Mouse (Mus musculus): Measurements from ENCODE around the gene Tbc1d2b. TPM values are rescaled to one million over a fixed set of nuclear protein-coding genes. Genes with fewer than 3 reads are reported as not detected.

Gene Tbc1d2b
- polyA plus RNA-seq, 2 experiments from 2014 or later: 10.2 to 11.4 TPM

DNA sequence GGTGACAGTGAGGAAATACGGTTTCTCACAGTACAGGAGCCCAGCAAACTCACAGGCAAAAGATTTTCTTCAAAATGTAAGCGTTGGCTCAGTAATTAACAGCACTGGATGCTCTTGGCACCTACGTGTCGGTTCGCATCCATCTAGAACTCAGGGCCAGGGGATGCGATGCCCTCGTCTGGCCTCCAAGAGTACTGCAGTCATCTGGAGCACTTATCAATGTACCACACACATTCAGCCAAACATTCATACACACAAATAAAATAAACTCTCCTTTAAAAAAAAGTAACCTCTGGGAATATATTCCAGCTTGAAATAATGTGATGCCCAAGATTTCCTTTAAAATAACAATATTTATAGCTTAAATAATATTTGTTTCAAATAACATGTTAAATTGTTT, 29.0 kb downstream of the Tbc1d2b start:
- no peak for ATAC-seq

DNA sequence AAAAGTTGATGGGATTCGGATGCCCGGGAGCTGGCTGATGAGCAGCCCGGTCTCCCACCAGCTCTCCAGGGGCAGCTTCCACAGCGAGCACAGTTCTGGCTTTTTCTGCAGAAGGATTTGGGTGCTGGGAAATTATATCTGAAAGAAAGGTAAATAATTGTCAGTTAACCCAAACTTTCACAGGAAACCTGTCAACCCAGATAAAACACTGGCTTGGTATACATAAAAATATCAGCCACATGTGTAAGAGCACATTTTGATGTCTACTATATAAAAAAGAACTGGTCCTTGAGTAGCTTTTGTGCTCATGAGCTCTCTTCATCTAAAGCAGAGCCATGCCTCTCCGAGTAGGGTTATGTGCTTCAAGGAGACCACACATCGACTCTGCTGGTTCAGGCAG, 29.6 kb downstream of the Tbc1d2b start:
- ATAC-seq: no peak

DNA sequence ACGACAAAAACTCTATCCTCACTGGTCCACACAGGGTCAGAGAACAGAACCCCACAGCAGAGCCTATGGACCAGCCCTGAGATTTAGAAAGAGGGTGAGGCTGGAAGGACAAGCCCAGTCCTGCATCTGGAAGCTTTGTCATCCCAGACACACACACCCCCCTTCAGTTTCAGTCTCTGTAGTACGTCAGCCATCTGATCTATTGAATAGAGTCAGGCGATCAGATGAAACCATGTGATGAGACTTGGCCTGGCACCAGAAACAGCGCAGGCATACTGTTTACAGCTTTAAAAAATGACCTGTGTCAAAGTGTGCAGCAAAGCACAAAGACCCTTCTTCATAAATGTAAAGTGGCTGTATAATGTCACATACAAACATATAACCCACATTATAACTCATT, 30.0 kb downstream of the Tbc1d2b start:
- ATAC-seq: no peak

DNA sequence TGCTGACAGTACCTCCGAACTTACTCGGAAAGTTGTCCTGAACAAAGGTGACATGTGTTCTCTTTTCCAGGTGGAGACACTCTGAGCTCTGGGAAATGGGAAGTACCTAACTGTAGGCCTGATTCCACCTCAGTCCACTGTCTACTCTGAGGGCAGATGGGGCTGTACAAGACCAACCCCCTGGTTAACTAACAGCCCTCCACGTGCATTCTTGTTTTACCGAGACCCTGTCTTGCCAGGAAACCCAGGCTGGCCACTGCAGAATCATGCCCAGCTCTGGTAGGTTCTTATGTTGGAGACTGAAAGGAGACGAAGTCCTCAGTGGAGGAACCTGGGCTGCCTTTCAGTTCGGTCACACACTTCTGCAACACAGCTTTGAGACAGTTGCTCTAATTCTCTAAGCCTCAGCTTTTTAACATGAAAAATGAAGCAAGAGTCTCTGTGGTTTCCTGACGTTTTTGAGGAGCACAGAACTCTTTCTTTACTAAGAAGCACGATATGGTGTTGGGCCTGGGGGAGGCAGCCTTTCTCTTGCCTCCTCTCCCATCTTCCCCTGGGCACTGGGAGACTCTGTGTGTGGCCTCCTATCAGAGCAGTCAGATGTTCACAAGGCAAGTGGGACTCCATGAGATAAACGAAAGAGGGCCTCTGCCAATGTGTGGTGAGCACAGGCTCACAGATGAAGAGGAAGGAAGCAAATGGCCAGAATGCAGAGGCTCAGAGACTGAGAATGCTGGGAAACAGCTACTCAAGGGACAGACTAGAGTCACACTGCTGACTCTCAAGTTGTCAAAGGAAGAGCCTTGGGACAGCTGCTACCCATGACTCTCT, 33.2 kb downstream of the Tbc1d2b start:
- ATAC-seq: no peak

DNA sequence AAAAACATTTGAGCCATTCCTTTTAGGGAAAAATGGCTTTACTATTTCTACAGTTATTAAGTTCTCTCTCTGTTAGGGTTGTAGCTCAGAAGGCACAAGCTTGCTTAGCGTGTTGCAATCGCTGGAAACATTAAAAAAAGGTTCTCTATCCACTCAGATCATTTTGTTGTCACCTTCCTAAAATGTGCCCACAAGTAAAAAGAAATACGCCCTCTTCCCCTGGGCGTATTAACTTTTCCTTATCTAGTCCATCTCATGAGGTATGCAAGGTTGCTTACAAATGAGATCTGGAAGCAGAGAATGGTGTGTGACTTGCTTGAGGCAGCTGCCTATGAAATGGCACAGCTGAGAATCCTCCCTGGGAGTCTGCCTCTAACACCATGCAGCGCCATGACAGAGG, 33.8 kb downstream of the Tbc1d2b start:
- no peak for ATAC-seq

DNA sequence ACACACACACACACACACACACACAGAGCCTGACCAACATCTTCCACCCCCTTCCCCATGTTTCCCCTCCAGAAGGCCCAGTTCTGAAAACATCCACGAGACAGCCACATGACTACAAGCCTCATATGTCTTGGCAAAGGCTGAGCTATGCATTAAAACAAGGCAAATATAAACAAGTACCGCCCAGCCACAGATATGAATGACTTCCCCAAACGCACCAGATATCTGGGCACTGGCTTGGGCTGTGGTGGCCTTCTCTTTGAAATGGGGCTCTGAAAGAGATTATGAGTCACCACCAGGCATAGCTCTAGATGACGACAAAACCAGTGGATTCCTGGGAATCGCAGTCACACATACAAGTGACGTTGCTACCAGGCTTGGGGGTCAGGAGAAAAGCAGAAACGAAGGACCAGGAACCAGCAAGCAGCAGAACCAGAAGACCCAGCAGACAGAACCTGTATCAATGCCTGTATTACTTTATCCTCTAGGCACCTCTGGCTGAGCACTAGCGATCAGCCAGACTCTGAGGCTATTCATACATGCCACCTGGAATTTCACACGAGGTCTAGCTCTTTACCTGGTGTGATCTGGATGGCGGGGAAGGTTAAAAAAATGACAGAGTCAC, 35.2 kb downstream of the Tbc1d2b start:
- no peak for ATAC-seq

DNA sequence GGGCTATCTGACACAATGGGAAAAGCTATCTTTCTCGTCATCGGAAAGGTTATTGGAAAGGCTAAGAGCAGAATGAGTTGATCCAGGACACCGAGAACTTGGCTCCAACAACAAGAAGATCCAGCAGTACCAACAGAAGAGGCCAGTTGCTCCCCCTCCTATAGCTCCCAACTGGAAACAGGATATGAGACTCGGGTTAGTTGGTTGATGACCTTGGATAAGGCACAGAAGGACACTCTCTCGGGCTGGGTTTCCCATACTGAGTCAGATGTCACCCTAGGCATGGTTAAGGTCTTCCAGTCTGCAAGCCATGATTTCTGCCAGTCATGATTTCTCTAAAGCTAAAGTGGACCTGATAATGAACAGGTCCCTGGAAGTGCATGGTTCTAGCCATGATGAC, 35.8 kb downstream of the Tbc1d2b start:
- ATAC-seq: no peak

DNA sequence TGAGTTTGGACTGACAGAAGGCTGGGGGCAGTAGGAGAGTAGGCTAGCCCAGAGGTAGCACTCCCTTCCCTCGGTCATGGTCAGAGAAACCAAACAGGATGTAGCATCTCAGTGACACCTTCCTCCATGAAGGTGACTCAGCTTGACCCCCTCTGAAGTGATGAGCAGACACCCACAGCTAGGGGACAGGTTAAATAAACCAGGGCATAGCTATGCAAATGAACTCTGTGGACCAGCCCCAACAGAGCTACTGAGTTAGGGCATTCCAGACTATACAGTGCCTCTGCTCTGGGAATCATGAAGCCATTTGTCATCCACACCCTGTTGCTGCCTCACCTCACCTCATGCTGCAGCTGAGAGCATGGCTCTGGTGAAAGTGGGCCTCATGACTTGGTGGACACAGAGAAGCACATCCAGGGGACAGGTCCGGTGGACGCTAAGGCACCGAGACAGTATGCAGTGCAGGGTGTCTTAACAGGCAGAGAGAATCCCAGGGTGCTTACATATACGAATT, 36.6 kb downstream of the Tbc1d2b start:
- ATAC-seq: peak; percentile 21

DNA sequence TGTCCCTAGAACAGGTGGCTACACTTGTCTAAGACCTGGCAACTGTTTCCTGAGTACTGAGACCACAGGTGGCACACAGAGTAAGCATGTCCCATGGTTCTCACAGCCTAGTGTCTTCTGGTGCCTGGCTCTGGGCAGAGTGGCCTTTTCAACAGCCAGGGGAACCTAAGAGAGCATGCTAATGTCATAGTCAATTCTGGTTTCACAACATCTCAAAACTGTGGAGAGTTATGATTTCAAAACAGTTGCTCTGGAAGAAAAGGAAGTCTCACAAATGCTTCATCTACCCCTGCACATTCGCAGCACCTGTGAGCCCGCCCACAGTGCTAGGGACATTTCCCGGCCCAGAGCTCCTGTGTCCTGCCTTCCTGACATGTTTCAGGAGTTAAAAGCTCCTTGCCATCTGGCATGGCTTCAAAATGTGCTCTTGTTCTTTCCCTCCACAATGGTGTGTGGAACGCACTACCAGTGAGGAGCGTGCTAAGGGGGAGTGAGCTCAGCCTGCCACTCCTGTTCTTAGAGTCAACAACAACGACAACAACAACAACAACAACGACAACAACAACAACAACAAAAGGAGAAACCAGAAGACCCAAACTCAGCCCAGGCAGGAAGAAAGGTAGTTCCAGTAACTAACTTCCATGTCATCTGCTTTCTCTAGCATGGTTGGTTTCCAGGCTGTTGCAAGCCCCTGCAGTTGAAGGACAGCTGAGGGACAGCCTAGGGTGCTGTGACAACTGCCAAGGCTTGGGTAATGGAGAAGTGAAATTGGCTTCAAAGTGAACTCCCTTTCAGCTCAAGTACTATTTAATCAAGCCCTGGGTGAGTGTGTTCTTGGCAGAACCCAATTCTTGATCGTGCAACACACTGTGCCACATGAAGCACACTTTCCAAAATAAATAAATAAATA, 37.6 kb downstream of the Tbc1d2b start:
- ATAC-seq: no peak

DNA sequence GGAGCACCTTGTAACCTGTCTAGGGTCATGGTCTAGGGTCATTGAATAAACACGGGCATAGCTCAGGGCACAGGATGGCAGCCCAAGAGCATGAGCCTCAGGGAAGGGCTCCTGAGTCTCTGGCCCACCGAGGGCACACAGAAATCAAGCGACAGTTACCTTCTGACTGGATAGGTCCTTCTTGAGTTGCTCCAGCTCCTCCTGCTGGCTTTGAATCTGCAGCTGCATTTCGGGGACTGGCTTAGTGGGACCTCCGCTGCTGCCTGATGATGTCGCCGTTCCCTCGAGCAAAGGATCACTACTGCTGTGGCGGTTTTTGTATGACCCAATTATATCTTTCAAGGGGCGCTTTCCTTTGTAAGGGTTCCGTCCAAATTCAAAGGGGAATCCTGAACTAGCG, 43.4 kb downstream of the Tbc1d2b start:
- no peak for ATAC-seq

DNA sequence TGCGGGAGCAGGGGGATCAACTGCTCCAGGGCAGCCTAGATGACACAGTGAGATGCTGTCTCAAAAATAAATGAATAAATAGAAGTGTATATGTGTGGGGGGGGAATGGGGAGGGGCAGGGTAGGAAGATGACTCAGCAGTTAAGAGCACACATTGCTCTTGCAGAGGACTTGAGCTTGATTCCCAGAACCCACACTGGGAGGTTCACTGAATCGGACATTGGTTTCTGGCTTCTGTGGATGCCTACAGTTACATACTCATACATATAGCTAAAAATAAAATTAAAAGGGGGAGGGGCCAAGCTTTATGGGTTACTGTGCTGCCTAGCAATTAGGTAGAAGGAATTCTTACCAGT, 43.9 kb downstream of the Tbc1d2b start:
- ATAC-seq: no peak

DNA sequence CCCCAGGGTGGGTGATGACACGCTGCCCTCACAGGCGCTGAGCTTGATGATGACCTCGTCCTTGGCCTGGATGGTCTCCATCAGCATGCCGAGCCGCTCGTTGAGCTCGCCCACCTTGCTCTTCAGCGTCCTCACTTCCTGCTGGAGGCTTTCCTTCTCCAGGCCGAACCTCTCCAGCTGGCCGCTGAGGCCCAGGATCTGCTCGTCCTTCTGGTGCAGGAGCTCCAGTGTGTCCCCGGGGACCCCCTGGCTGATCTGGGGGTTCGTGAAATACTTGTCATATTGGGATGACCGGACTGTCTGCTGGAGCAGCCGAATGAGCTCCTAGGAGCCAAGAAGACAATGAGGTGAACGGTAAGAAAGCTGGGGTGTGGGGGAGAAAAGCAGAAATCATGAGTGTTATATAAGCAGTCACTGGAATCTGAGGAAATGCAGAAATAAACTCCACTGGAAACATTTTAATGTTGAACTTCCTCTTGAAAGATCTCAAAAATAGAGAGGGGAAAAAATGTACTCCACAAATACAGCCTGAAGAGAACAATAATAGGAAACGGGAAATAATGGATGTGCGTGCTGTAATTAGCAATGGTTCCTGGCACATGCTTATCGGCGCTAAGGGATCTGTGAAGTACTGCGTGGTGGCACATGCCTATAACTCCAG, 44.4 kb downstream of the Tbc1d2b start:
- no peak for ATAC-seq

DNA sequence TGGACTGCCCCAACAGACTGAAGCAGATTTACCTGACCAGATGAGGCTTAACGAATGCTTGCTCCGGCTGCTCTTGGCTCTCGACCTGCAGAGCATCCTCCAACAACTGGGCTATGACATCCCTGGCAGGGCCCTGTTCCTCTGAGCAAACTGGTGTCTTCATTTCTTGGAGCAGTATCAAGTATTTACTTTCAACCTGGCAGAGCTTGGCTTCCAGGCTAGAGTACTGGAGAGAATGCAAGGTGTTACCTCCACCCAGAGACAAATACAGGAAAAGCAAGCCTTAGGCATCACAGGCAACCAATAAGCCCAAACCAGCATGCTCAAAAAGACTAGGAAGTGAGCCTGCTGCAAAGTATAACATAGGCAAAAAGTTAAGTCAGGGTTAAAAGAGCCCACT, 48.3 kb downstream of the Tbc1d2b start:
- no peak for ATAC-seq

DNA sequence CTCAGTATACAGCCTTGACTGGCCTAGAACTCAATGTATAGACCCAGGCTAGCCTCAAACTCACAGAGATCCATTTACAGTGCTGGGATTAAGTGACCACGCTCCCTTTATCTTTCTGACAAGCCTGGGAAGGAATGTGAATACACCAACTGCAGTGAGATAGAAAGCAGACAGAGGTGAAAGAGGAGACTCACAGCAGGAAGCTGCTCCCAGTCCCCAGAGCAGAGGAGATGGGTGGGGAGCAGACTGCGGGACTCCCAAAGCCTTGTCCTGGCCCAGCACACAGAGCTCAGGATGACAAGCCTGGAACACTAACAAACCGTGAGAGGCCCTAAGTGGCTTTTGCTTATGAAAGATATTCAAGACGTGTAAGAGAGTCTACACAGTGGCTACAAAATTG, 53.1 kb downstream of the Tbc1d2b start:
- ATAC-seq: no peak

DNA sequence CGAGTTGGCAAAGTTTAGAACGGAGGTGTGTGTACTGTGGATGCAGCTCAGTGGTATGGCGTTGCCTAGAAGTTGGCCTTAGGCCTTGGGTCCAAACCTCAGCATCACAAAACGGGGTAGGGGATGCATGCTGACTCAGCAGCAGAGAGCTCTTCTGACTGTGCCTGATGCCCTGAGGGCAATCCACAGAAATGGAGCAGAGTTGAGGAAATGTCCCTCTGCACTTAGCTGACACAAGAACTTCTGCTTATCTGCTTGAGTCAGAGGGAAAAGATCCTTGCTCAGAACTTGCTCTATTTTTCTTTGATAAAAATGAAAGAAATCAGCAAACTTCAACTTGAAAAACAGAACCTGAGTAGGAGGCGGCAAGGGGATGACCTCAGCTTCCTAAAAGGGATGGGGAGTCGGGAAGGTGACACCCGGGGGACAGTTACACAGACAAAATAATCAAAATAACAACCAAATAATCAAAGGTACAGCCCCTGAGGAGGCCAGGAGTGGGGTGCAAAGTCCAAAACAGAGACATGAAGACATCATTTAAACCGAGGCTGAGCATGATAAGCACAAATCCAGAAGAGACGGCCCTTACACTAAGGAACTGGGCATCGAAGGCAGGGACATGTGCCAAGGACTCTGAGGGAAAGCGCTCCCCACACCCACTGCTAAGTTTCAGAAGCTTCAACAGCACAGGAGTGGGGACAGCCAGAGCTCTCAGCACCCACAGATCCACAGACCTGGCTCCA, 54.2 kb downstream of the Tbc1d2b start:
- ATAC-seq: no peak

DNA sequence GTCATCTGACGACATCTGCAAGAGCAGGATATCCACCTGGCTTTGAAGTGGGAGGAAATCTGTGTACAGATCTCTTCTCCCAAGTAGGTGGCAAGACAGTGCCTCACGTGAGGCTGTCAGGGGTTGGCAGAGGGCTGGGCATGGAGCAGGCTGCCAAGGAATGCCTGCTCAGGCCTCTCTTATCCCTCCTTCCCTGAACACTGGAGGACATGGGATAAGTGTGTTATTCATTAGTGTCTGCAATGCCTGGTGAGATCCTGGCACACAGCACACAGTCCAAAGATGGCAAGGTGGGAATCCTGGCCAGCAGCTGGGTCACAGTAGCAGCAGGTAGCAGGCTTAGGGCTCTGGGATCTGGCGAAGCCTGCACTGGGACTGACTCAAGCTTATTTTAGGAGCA, 57.5 kb downstream of the Tbc1d2b start:
- ATAC-seq: no peak

DNA sequence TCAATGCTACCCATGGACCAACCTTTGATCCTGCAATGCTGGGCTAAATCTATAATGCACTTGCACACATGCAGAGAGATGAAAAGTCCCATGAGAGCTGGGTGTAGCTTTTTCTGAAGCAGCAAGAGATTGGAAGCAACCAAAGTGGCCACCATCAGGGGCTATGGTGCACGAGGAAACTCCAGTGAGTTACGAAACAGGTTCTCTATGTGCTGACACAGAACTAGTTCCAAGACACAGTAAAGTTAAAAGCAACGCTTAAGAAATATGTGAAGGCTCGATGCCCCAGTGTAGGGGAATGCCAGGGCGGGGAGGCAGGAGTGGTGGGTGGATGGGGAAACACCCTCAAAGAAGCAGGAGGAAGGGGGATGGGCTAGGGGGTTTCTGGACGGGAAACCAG, 61.9 kb downstream of the Tbc1d2b start:
- no peak for ATAC-seq

DNA sequence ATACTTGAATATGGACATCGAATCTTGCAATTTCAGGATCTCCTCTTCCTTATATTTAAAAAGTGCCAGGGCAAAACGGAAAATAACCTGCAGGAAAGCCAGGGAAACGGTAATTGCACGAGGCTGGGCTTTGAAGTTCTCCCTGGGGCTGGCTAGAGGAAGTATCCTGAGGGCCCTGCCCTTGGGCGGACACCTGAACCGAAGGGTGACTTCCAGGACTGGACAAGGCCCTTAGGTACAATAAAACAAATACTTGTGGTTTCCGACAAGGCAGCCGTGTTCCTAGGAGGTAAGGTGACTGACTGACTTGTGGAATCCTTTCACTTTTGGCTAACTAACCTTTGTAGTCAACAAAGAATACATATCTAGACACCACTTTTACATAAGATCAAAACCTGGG, 62.8 kb downstream of the Tbc1d2b start:
- no peak for ATAC-seq

DNA sequence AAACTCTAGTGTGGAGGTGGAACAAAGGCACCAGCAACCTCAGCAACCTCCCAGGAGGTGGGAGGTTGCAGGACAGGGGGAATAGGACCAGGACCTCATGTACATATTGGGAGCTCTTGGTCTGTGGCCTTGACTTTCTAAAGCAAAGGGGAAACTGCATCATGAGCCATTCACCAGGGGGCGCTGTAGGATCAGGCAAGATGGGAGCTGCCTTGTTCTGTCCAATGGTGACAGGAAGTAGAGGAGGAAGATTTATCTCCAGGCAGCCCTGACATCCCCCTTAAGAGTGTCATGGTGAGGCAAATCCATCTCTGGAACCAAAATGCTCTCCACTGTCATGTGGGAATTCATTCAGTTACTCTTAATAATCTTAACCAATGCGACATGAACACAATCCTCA, 64.1 kb downstream of the Tbc1d2b start:
- ATAC-seq: peak; percentile 78

DNA sequence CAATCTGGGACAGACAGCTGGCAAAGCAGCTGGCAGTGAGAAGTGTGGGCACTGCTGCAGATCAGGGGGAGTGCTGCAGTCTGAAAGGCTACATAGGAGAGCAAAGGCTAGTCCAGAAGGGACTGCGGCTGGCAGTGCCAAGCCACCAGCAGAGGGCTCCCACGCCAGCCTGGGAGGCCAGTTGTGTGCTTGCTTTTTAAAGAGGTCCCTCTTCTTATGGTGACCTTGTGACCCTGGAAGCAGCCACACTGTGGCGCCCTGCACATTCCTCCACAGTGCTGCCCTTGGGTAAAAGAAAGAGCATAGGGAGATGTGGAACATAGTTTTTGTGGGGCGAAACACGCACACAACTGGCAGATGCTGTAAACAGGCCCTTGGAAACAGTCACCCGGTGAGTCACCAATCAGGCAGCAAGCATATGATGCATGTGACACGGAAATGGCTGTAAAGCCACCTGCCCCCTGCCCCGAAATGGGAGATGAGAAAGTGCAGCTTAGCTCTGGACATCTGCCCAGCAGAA, 66.1 kb downstream of the Tbc1d2b start:
- ATAC-seq: no peak

DNA sequence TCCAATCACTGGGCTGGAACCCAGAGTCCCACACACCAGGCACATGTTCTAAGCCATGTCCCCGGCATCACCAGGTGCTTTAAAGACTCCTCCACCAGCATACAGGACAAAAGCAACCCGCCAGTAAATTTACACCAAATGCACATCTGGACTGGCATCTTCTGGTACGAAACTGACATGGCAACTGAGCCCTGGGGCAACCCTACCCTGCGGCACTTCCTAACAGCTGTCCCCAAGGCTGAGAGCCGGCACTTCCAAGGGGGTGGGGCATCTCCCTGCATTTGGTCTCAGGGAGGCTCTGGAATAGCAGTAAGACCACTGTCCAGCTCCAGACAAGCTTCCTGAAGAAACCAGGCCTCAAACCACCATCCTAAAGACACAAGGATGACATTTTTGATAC, 67.4 kb downstream of the Tbc1d2b start:
- ATAC-seq: no peak

DNA sequence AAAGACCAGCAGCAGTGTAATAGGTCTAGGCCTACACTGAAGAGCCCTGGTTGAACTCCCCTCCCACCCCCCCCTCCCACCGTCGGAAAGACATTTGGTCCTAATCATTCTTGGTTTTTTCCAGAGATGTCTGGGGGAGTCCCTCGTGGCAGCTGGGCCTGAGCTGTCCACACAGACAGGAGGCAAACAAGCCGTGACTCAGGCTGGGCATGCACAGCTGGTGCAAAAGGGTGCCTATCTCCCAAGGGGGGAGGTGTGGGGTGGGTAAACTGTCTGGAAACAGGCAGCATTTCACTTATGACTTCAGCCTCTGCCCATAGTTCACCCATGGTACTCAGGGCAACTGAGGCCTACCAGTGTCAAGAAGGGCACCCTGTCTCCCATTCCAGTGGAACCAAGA, 69.1 kb downstream of the Tbc1d2b start:
- ATAC-seq: no peak
